Comparison of ENCODE assay signal across 17 mouse cellular contexts in genomic region chr1:52256916-52257315, GRCm38 (mm10).
"Had no signal": no experiment of that assay in that cellular context is flagged by ENCODE, and none has a peak within 500 bp of the region (broad histone marks: within the 10 kb centered on the region; RNA-seq: fewer than 3 reads in every experiment).

No protein-coding gene starts in this region.

- H3K4me1 ChIP-seq: liver, embryonic 15.5 days; megakaryocyte, embryonic 14.5 days; midbrain, embryonic 13.5 days; midbrain, embryonic 15.5 days; neural tube, embryonic 12.5 days had no signal

- H3K27me3 ChIP-seq: liver, embryonic 15.5 days; lung, embryonic 15.5 days; midbrain, embryonic 13.5 days; midbrain, embryonic 15.5 days; neural tube, embryonic 12.5 days had no signal

- H3K4me3 ChIP-seq: liver, embryonic 15.5 days; lung, embryonic 15.5 days; megakaryocyte, embryonic 14.5 days; midbrain, embryonic 13.5 days; midbrain, embryonic 15.5 days; neural tube, embryonic 12.5 days had no signal

- H3K9ac ChIP-seq: liver, embryonic 15.5 days; liver, postnatal 0 days; lung, embryonic 15.5 days; midbrain, embryonic 13.5 days; midbrain, embryonic 15.5 days; neural tube, embryonic 12.5 days had no signal

- ATAC-seq: liver, postnatal 0 days; lung, postnatal 0 days; midbrain, embryonic 13.5 days; midbrain, embryonic 15.5 days had no signal

- H3K4me2 ChIP-seq: liver, embryonic 15.5 days; lung, embryonic 15.5 days; midbrain, embryonic 11.5 days; midbrain, embryonic 13.5 days; midbrain, embryonic 15.5 days; neural tube, embryonic 12.5 days had no signal

- H3K9me3 ChIP-seq: liver, embryonic 15.5 days; lung, embryonic 15.5 days; midbrain, embryonic 13.5 days; midbrain, embryonic 15.5 days; neural tube, embryonic 12.5 days had no signal

- H3K27ac ChIP-seq: liver, embryonic 15.5 days; lung, embryonic 15.5 days; macrophage; midbrain, embryonic 13.5 days; midbrain, embryonic 15.5 days; neural tube, embryonic 12.5 days had no signal

- DNase-seq: liver, postnatal 0 days; lung, adult 2 months; lung, postnatal 14 days; lung, postnatal 36 days; right cerebral cortex, postnatal 14 days; spleen, adult 18-20 months; thymus, adult 2 months; thymus, postnatal 25 days had no signal

- H3K36me3 ChIP-seq: liver, embryonic 15.5 days; lung, embryonic 15.5 days; midbrain, embryonic 13.5 days; midbrain, embryonic 15.5 days; neural tube, embryonic 12.5 days had no signal
